Mouse (Mus musculus): ENCODE results near the gene Rin1. TPM values are rescaled to one million over a fixed set of nuclear protein-coding genes. Genes with fewer than 3 reads are reported as not detected.

The Rin1 gene
- polyA plus RNA-seq, 1 experiment from 2014 or later, result 1.6 TPM

Other genes with a start within 250 kb of the Rin1 start
- gene Gm21992, start 238.9 kb upstream of the Rin1 start, polyA plus RNA-seq (2015; fragmentation: Nextera tagmentation; extraction: Ambion mirVana), result 17.0 and 19.5 TPM in 2 replicates
- 69.3 and 72.8 TPM in 2 replicates for gene Rbm14, start 238.8 kb upstream of the Rin1 start, polyA plus RNA-seq (2015; fragmentation: Nextera tagmentation; extraction: Ambion mirVana)
- gene Ccs, start 211.1 kb upstream of the Rin1 start, polyA plus RNA-seq (2015; fragmentation: Nextera tagmentation; extraction: Ambion mirVana), result 43.9 and 44.1 TPM in 2 replicates
- gene Ccdc87, start 211.1 kb upstream of the Rin1 start, polyA plus RNA-seq (2015; fragmentation: Nextera tagmentation; extraction: Ambion mirVana), result 0.74 and 0.83 TPM in 2 replicates
- 83.0 and 84.3 TPM in 2 replicates for gene Ctsf, start 195.4 kb upstream of the Rin1 start, polyA plus RNA-seq (2015; fragmentation: Nextera tagmentation; extraction: Ambion mirVana)
- gene Actn3, start 172.6 kb upstream of the Rin1 start, polyA plus RNA-seq (2015; fragmentation: Nextera tagmentation; extraction: Ambion mirVana), result 2.2 and 2.7 TPM in 2 replicates
- 26.1 and 28.8 TPM in 2 replicates for gene Zdhhc24, start 171.8 kb upstream of the Rin1 start, polyA plus RNA-seq (2015; fragmentation: Nextera tagmentation; extraction: Ambion mirVana)
- gene Bbs1, start 143.9 kb upstream of the Rin1 start, polyA plus RNA-seq (2015; fragmentation: Nextera tagmentation; extraction: Ambion mirVana), result 11.7 and 12.1 TPM in 2 replicates
- gene Dpp3, start 122.2 kb upstream of the Rin1 start, polyA plus RNA-seq (2015; fragmentation: Nextera tagmentation; extraction: Ambion mirVana), result 125 TPM in 2 replicates
- gene Peli3, start 107.4 kb upstream of the Rin1 start, polyA plus RNA-seq (2015; fragmentation: Nextera tagmentation; extraction: Ambion mirVana), result 14.0 and 14.5 TPM in 2 replicates
- 91.7 and 96.4 TPM in 2 replicates for gene Mrpl11, start 88.3 kb upstream of the Rin1 start, polyA plus RNA-seq (2015; fragmentation: Nextera tagmentation; extraction: Ambion mirVana)
- gene Npas4, start 60.2 kb upstream of the Rin1 start, polyA plus RNA-seq (2015; fragmentation: Nextera tagmentation; extraction: Ambion mirVana), result 0.49 and 0.67 TPM in 2 replicates
- 12.2 and 13.6 TPM in 2 replicates for gene Slc29a2, start 26.6 kb upstream of the Rin1 start, polyA plus RNA-seq (2015; fragmentation: Nextera tagmentation; extraction: Ambion mirVana)
- 78.8 and 80.6 TPM in 2 replicates for gene B4gat1, start 11.7 kb upstream of the Rin1 start, polyA plus RNA-seq (2015; fragmentation: Nextera tagmentation; extraction: Ambion mirVana)
- gene AC124502.3, start 11.6 kb upstream of the Rin1 start, polyA plus RNA-seq (2015; fragmentation: Nextera tagmentation; extraction: Ambion mirVana), result 3.6 and 4.2 TPM in 2 replicates
- gene Brms1, start 9.1 kb upstream of the Rin1 start, polyA plus RNA-seq (2015; fragmentation: Nextera tagmentation; extraction: Ambion mirVana), result 40.0 and 44.4 TPM in 2 replicates
- gene Cd248, start 17.6 kb downstream of the Rin1 start, polyA plus RNA-seq (2015; fragmentation: Nextera tagmentation; extraction: Ambion mirVana), result 19.7 and 24.2 TPM in 2 replicates
- gene Tmem151a, start 35.0 kb downstream of the Rin1 start, polyA plus RNA-seq (2015; fragmentation: Nextera tagmentation; extraction: Ambion mirVana), result 20.3 and 21.2 TPM in 2 replicates
- 43.4 and 55.8 TPM in 2 replicates for gene Yif1a, start 38.1 kb downstream of the Rin1 start, polyA plus RNA-seq (2015; fragmentation: Nextera tagmentation; extraction: Ambion mirVana)
- gene Cnih2, start 48.0 kb downstream of the Rin1 start, polyA plus RNA-seq (2015; fragmentation: Nextera tagmentation; extraction: Ambion mirVana), result 480 and 492 TPM in 2 replicates
- gene Rab1b, start 56.6 kb downstream of the Rin1 start, polyA plus RNA-seq (2015; fragmentation: Nextera tagmentation; extraction: Ambion mirVana), result 216 and 233 TPM in 2 replicates
- 76.8 and 78.4 TPM in 2 replicates for gene Klc2, start 68.1 kb downstream of the Rin1 start, polyA plus RNA-seq (2015; fragmentation: Nextera tagmentation; extraction: Ambion mirVana)
- 55.3 and 55.7 TPM in 2 replicates for gene Pacs1, start 222.6 kb downstream of the Rin1 start, polyA plus RNA-seq (2015; fragmentation: Nextera tagmentation; extraction: Ambion mirVana)
- 350 and 352 TPM in 2 replicates for gene Sf3b2, start 245.0 kb downstream of the Rin1 start, polyA plus RNA-seq (2015; fragmentation: Nextera tagmentation; extraction: Ambion mirVana)
- 47.2 and 50.3 TPM in 2 replicates for gene Gal3st3, start 247.8 kb downstream of the Rin1 start, polyA plus RNA-seq (2015; fragmentation: Nextera tagmentation; extraction: Ambion mirVana)

All from midbrain, embryonic 15.5 days (tissue).